Mouse (Mus musculus) erythroid progenitor cell, adult 5-6 weeks (primary cell): ENCODE data around the gene A1cf. TPM values are rescaled to one million over a fixed set of nuclear protein-coding genes. Genes with fewer than 3 reads are reported as not detected.

Source experiments
- ATAC-seq: replicated peaks from 2 replicates; pipeline ENCODE4 v1.8.0; 2016; ENCODE audit warnings: moderate number of reproducible peaks, mild to moderate bottlenecking, moderate TSS enrichment, inconsistent platforms; ENCODE audit not compliant: poor library complexity, low FRiP score, severe bottlenecking
- total RNA-seq, 2 experiments: library from RNA; stranded (forward) in 1 of 2; stranded (reverse) in 1 of 2; fragments of 150-400 nt in 1 of 2; fragments of 186-747, 209-891 nt in 1 of 2; gene quantifications; 2 replicates each; pipeline versions ENCODE4 v1.2.3 to v1.2.4; 2015 to 2017; ENCODE audit warnings: low replicate concordance in 2 of 2

Gene A1cf
- total RNA-seq, 2 experiments from 2014 or later = not detected

GRCm38 (mm10) chr19:31950793-31951489, 82.4 kb downstream of the A1cf start:
- no peak for ATAC-seq

- ATAC-seq = no peak
These were observed 85.2 kb downstream of the A1cf start for GRCm38 (mm10) chr19:31953799-31954198.

- ATAC-seq = no peak
These were observed 85.7 kb downstream of the A1cf start for GRCm38 (mm10) chr19:31954267-31954666.

- ATAC-seq = no peak
These were observed 86.1 kb downstream of the A1cf start for GRCm38 (mm10) chr19:31954696-31955095.

- no peak for ATAC-seq
These were observed 87.8 kb downstream of the A1cf start for GRCm38 (mm10) chr19:31956359-31956758.

- ATAC-seq = no peak
These were observed 91.9 kb downstream of the A1cf start for GRCm38 (mm10) chr19:31960434-31960833.

GRCm38 (mm10) chr19:31963147-31963546, 94.6 kb downstream of the A1cf start:
- ATAC-seq = no peak

GRCm38 (mm10) chr19:31967933-31968532, 99.5 kb downstream of the A1cf start:
- no peak for ATAC-seq

GRCm38 (mm10) chr19:31971405-31971804, 102.8 kb downstream of the A1cf start:
- no peak for ATAC-seq

- peak; percentile 63; the same call in 1 of the 2 replicates for ATAC-seq
These were observed 103.4 kb downstream of the A1cf start for GRCm38 (mm10) chr19:31971998-31972397.

- no peak for ATAC-seq
These were observed 107.3 kb downstream of the A1cf start for GRCm38 (mm10) chr19:31975882-31976281.

GRCm38 (mm10) chr19:31991057-31991456, 122.5 kb downstream of the A1cf start:
- ATAC-seq = no peak

GRCm38 (mm10) chr19:31996916-31997315, 128.4 kb downstream of the A1cf start:
- no peak for ATAC-seq

Other genes starting within 250 kb of the A1cf start
- not detected in 2 replicates for gene Prkg1, start 103.7 kb upstream of the A1cf start, total RNA-seq (2015; ENCODE audit: low replicate concordance)
- 0.26 TPM in 1 of 2 replicates, not detected in the other for gene Prkg1, start 103.7 kb upstream of the A1cf start, total RNA-seq (2017; ENCODE audit: low replicate concordance)
- 0.72 and 4.2 TPM in 2 replicates for gene Asah2, start 239.4 kb downstream of the A1cf start, total RNA-seq (2015; ENCODE audit: low replicate concordance)
- 0.77 and 4.8 TPM in 2 replicates for gene Asah2, start 239.4 kb downstream of the A1cf start, total RNA-seq (2017; ENCODE audit: low replicate concordance)